Mouse (Mus musculus) layer of hippocampus, adult 2 months (tissue): ENCODE measurements at regions not wholly inside any gene's neighbourhood (a gene's known extent, or its start where the extent isn't known, plus 50 kb on each side); places are given as distances from the start of the nearest gene placed in this dataset.
A peak's percentile ranks its signal among the peaks of the same experiment; 100 is the strongest.
"Not testable (repeated sequence)": the region's sequence is repeated elsewhere in the genome, so short reads cannot be mapped to it uniquely, and the experiment has no call there.

Experiments
- DNase-seq, 2 experiments: peaks; one replicate each; pipeline ENCODE4 v3.0.0; 2022; ENCODE audit warnings: low spot score in 2 of 2
- H3K27ac ChIP-seq: fragments of 200-600 bp; 2 replicates; pipeline ENCODE4 v1.8.1; 2022
- H3K4me3 ChIP-seq: fragments of 200-600 bp; 2 replicates; pipeline ENCODE4 v1.8.1; 2022; ENCODE audit warnings: mild to moderate bottlenecking
- CTCF ChIP-seq: fragments of 200-600 bp; conservative IDR thresholded peaks from 2 replicates; pipeline ENCODE4 v1.8.1; 2022; ENCODE audit warnings: antibody characterized with exemption, mild to moderate bottlenecking, moderate library complexity

DNA sequence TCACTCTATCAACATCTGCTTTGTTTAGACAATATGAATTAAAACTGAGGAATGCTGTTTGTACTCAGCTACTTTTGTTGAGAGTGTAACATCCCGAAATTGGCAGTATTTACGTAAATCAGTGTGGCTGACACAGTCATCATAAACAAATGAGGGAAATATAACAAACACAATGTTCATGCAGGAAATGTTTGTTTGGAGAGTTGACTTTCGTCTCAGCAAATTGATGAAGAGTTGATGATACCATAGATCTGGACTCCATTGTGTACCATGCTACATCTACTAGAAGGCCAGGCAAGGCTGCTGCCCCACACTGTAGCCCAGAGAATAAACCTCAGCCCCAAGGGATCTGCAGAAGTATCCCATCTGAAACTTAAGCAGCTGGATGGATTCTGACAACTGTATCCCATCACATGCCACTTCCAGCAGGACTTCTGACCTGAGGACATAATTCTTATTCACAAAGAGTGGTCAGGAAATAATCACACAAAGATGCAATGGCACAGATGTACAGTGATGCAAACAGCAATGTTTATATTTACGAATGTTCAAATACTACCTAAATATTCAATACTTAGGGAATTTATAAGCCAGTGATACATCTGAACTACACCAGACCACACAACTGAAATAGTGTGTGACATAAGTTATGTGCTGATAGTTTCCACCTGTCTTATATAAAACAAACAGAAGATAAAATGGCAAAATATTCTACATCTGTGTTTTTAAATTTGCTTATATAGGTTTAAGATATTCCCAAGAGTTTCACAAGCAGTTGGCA, 51.3 kb downstream of the Gm21897 start:
- DNase-seq, result no peak
- H3K4me3 ChIP-seq, result no peak overlapping the region
- no peak overlapping the region for H3K27ac ChIP-seq
- TF ChIP-seq CTCF, result no peak

DNA sequence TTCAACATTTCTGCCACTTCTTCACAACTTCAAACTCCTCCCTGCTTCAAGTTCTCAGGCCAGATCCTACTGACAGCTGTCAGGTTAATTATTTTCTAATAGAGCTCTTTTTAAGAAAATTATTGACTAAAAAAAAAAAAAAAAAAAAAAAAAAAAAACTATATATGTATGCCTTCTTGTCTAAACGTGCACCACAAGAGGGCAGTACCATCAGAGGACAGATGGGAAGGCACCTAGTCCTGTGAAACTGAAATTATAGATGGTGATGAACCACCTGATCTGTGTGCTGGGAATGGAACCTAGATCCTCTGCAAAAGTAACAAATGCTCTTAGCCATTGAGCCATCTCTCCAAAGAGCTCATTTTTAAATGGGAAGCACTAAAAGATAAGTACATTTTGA, 55.6 kb downstream of the Gm21897 start:
- peak; percentile 40 for TF ChIP-seq CTCF
- H3K27ac ChIP-seq, result no peak overlapping the region
- DNase-seq, result no peak
- no peak overlapping the region for H3K4me3 ChIP-seq

DNA sequence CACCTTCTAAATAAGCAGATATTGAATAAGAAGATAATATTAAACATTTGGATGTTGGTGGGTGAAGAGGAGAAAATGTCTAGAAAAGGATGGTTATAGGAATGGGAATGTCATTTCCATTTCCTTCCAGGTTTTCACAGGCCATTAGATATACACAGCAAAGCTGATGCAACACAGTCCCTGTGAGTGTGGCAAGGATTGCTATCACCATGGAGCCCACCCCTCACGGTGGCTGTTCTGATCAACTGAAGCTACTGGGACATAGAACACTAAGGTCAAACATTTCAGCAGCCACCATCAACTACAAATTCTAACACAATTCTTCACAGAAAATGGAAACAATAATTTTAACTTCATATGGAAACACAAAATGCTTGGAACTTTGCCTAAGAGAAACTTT, 56.7 kb downstream of the Gm21897 start:
- DNase-seq, result no peak
- Histone ChIP-seq H3K27ac (no peak overlapping the region), H3K4me3 (no peak overlapping the region)
- no peak for TF ChIP-seq CTCF

DNA sequence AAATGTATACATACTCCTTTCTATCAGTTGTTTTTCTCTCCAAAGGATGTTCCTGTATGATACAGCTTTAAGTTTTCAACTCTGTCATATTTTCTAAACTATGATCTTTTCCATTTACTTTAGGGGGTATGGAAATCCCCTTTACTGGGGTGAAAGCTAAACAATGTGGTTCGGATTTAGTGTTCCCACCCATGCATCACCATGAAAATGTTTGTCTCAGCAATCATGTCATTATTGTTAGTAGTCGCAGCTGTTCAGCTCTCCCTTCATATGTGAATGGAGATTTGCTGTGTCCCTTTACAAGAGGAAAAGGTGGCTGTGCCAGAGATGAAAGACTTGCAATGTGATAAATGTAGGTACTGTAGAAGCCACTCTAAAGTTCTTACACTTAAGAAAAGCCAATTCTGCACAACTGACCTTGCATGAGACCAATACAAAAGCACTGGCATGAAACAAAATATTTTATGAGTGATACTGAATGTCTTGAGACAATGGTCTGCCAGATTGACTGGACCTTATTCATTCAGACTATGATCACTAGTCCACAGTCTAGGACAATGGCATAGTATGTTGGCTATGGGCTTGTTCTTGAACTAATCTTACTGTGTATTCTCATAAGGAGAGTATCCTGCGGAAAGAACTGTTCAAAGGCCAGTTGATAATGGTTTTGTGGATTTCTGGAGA, 68.4 kb downstream of the Gm21897 start:
- no peak for TF ChIP-seq CTCF
- DNase-seq, result no peak
- no peak overlapping the region for H3K27ac ChIP-seq

DNA sequence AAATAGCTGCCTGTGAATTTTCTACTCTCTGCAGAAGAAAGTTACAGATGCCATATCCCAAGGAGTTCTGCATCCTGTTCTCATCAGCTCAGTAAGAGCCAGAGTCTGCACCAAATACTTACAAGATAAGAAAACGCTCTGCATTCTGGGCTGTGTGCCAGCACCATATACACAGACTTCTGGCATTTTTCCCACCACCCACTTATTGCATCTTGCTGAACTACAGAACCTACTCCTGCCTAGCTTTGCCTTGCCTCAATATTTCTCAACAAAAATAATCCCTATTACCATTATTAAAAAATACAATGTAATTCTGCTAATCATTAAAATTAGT, 69.0 kb downstream of the Gm21897 start:
- TF ChIP-seq CTCF, result no peak
- Histone ChIP-seq H3K27ac (no peak overlapping the region), H3K4me3 (no peak overlapping the region)
- peak; percentile 51 to 55 for DNase-seq

More for the DNA sequence above, 68.4 kb downstream of the Gm21897 start:
- H3K4me3 ChIP-seq, result no peak overlapping the region

DNA sequence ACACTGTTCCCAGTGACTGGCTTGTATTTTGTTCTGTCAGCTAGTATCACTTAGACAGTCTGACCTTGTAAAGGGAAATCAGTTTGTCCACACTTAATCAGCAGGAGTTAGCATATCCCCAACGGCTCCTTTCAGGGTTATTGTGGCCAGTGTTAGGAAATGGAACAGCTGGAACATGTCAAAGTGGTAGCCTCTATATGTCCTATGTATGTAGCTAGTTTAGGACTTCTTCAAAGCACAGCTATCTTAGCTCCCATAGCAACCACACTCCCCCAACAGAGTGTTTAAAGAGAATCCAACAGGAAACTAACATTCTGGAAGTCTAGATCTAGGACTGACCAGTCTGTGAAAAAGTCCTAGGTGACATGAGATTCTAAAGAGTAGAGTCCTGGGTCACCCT, 72.6 kb downstream of the Gm21897 start:
- no peak for DNase-seq
- H3K4me3 ChIP-seq, result no peak overlapping the region
- no peak overlapping the region for H3K27ac ChIP-seq
- no peak for TF ChIP-seq CTCF

DNA sequence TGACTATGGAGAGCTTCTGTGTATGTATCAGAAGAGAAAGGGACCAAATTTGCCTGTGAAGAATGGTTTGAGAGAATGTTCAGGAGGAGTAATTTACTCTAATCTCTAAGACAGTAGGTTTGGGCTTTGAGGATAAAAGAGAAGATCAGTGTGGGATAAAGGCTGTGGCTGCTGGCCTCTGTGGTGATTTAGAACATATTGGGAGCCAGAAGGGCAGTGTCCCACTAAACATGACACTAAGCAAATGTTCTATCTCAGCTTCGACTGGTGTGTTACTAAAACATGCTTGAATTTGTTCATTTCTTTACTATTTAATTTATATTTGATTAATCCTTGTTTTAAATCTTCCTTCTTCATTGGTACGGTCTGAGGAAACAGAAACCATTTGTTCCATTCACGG, 113.1 kb downstream of the Gm21897 start:
- Histone ChIP-seq H3K27ac (no peak overlapping the region), H3K4me3 (no peak overlapping the region)
- no peak for TF ChIP-seq CTCF
- DNase-seq, result no peak

DNA sequence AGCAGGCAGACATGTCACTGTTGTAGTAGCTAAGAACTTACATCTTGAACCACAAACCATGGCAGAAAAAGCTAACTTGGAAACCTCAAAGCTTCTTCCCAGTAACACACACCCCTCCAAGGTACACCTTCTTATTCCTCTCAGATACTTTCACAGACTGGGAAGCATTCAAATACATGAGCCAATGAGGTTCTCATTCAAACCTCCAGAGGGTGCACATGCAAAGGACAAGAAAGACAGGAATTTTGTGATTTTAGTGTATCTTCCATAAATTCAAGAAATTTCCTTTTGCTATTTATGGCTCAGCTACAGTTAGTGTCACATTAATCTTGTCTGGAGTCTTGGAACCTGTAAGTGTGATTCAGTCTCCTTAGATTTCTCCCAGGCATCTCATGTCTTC, 115.4 kb downstream of the Gm21897 start:
- no peak for DNase-seq
- H3K27ac ChIP-seq, result no peak overlapping the region
- peak; percentile 61 for TF ChIP-seq CTCF
- no peak overlapping the region for H3K4me3 ChIP-seq

DNA sequence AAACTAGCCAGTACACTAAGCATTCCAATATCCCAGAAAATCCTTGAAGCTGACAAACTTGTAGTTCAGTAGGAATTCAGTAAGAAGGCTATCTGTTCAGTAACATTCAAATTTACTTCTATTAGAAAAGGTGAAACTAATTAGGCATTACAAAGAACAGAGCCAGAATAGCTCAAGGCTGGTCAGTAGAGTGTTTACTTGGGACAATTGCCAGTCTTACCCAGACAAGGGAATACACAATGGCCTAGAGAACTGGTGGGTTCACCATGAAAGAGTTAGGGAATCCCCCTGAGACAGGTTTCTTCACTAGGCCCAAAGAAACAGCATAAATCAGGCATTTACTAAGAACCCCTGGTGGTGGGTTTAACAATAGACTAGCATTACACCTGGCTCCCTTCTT, 145.6 kb downstream of the Gm21897 start:
- H3K27ac ChIP-seq, DNase-seq, H3K4me3 ChIP-seq: not testable (repeated sequence)

DNA sequence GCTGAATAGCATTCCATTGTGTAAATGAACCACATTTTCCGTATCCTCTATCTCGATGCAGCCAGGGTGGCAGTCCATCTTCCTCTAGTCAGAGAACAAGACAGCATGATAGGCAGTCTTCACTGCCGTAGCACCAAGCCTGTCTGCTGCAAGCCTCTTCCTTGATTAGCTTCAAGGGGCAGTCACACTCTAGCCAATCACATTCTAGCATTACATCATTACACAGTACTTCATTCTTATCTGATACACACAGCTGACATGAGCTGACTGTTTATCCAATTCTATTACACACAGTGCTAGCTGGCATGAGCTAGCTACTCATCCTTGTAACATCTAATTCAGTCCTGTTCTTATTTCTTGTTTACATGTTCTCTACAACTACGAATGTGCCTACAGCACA, 156.6 kb downstream of the Gm21897 start:
- Histone ChIP-seq H3K4me3 (no peak overlapping the region), H3K27ac (no peak overlapping the region)
- no peak for DNase-seq
- TF ChIP-seq CTCF, result no peak

DNA sequence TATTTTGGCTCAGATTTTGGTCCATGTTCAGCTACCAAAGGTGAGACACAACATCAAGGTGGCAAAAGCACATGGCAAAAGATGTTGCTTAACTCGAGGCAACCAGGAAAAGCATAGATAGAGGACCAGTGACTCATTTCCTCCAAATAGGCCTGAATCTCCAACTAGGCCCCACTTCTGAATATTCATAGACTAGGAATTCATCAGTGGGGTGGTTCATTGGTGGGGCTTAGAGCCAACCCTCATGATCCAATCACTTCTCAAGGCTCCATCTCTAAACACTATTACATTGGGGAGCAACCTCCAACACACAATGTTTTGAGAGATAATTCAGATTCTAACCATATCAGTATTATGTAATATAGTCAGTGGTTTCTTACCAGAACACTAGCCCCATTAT, 161.6 kb downstream of the Gm21897 start:
- TF ChIP-seq CTCF, result no peak
- Histone ChIP-seq H3K27ac (no peak overlapping the region), H3K4me3 (no peak overlapping the region)
- DNase-seq, result no peak

DNA sequence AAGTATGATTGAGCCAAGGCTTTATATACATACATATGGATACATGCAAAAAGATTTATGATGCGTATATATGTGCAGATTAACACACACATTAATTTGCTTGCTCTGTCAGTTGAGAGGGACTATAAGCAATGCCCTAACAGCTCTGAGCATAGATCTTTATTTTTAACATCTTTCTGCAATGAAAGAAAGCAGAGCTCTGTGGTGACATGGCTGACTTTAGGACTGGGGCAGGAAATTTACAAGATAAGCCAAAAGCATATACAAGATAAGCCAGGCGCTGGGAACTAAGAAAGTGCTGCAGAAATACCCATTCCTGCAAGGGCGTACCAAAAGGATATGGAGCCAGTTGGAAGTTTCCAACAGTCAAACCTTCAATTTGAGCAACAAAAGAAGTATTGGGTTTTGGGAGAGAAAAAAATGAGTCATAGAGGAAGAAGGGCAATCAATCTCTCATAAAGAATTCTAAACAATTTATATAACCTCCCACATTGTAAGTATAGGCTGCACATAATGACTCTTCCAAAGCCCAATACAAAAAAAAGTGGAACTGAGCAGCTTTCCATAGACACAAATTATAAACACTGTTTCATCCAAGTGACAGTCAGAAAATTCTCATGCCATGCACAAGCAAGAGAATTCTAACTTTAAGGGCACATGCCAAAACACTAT, 174.2 kb downstream of the Gm21897 start:
- no peak for TF ChIP-seq CTCF
- Histone ChIP-seq H3K4me3 (no peak overlapping the region), H3K27ac (no peak overlapping the region)
- no peak for DNase-seq

DNA sequence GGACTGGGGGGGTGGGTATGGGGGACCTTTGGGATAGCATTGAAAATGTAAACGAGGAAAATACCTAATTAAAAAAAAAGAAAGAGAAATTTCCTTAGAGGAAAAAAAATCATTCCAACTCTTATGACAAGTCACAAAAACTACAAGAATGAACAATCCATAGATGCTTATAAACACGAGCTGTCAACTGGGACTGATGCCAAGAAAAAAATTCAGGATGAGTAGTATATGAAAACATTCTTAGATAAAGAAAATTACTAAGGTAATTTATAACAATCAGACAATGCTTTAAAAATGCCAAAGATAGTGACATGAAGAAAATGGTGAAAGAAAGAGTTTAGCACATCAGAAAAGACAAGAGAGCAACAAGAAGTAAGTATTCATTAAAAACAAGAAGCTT, 176.0 kb downstream of the Gm21897 start:
- Histone ChIP-seq H3K4me3 (no peak overlapping the region), H3K27ac (no peak overlapping the region)
- TF ChIP-seq CTCF, result no peak
- DNase-seq, result no peak
